Mouse (Mus musculus): ENCODE measurements at regions not wholly inside any gene's neighbourhood (a gene's known extent, or its start where the extent isn't known, plus 50 kb on each side); places are given as distances from the start of the nearest gene placed in this dataset.

DNA sequence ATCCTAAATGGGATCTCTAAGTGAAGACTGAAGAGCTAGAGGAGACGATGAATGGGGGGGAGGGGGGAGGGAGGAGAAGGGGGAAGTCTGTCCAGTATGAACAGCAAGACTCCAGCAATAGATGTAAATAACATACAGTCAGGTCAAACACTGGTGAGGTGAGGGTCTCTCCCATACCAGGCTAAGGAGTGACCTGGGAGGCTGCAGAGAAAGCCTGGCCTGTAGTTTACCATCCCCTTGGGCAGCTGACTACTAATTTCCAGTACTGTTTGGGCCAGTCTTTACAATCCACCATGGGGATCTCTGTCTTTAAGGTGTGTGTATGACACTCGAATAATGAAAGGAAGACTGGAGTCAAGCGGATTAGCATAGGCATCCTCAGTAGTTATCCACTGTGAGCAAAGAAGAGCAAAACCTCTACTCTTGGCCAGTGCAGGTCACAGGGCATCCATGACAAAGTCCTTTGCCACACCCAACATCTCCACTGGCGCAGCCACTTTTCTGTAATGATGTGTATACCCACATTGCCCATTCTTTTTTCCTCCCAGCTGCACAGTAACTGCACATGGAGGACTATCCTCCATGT is 128.3 kb upstream of the Tbl1xr1 start:
- TF ChIP-seq GATA4 (IDR thresholded peaks at IDR 0.05; ENCODE audit: insufficient replicate concordance, low read length) = no peak

DNA sequence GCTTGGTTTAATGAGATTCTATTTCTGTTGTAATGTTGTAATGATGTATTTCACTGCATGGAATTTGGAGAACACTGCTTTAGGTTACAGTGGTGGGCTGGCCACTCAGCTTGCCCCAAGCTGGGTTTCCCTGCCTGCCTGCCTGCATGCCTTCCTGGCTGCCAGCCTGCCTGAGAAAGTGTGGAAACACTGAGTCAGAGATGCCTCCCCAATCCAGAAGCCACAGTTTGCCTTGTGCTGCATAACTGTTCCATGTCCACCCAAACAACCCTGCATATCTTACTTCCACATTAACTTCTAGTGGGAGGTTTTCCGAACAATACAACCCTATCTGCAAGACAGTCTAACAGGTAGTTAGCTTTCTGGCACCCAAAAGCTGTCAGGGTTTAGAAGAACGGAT is 127.0 kb upstream of the Tbl1xr1 start:
- no peak for TF ChIP-seq GATA4 (IDR thresholded peaks at IDR 0.05; ENCODE audit: insufficient replicate concordance, low read length)

DNA sequence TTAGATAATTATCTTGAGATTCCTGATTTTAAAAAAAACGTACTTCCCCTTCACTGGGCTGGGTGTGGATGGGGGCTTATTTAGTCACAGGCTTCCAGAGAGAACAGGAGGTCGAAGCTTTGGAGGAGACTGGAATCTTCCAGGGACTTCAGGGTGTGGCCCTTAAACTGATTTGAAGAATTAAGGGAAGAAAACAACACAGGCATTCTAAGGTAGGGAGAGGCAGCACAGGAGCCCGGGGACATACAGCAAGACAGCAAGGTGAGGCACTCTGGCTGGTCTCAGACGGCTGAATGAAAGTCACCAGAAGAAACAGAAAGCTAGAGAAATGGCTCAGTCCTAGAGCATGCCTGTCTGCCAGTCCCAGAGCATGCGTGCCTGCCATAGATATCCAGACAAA is 125.9 kb upstream of the Tbl1xr1 start:
- TF ChIP-seq GATA4 (IDR thresholded peaks at IDR 0.05; ENCODE audit: insufficient replicate concordance, low read length) = no peak

DNA sequence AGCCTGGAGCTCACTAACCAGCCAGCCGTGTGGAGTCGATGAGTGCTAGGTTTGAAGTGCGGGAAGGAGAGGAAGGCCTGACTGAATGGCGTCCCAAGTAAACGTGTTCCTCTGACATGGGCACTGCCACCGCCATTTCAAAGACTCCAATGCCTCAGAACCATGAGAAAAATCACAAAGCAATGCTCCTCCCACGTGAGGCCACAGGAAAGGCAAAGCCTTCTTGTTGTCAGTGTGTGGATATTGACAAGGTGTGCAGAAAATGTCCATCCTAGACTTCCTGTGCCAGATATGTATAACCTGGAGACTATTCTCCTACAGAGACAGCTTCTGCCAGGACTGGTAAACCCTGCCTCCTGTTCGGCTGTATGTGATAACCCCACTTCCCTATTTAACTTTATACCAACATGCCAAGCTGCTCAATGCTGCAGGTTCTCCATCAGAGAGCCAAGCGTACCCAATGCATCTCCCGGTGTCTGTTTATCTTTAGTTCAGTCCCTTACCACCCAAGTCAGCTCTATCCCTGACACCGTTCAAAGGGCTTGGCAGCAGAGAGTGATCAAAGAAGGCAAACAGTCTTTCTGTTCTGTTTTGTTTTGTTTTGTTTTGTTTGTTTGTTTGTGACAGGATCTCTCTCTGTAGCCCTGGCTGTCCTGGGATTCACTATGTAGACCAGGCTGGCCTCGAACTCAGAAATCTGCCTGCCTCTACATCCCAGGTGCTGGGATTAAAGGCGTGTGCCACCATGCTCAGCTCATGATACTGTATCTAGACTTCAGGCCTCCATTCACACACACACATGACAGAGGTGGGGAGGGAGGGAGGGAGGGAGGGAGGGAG is 124.8 kb upstream of the Tbl1xr1 start:
- TF ChIP-seq GATA4 (IDR thresholded peaks at IDR 0.05; ENCODE audit: insufficient replicate concordance, low read length) = no peak

DNA sequence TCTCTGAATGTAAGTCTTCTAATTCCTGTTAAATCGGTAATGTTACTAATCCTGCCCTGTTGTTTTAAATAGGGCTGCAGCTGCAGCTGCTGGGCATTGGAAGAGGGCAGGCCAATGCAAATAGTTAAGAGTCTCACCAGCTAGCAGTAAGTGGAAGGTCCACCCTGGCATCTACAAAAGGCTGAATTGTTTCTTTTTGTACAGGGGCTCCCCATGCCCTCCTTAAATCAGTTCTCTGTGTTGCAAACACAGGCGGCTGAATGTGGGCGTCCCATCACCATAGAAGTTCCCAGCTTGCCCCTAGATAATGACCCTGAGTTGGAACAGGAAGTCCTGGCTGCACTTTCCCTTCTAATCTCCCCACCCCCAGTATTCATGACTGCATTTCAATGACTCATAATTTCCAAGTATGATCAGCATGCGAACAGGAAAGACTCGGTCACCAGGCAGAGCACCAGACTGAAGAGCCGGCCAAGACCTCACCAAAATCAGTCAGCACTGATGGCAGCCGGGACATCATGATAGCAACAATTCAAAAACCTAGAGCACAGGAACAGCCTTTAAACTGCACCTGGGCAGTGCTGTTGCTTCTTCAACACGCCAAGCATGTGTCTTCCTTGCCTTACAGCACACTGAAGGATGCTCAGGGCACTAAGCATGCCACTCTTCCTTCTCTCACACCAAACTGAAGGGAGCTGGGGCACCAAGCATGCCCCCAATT is 123.6 kb upstream of the Tbl1xr1 start:
- TF ChIP-seq GATA4 (IDR thresholded peaks at IDR 0.05; ENCODE audit: insufficient replicate concordance, low read length) = peak; percentile 91; the same call in 1 of the 2 replicates

DNA sequence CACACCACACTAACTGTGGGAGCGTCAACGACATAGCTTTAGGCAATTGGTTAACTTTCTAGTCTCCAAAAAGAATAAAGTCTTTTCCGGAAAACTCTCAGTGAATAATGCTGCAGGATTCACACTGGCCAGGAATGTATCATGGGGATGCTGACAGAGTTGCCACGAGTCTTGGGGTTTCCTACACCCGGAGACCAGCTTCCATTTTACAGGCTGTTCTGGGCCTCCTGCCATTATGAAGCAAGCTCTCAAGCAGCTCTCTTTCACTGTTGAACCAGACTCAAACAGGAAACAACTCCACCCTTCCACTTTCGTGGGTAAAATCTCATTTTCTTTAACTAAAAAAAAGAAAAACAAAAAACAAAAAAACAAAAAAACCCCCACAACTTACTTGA is 123.0 kb upstream of the Tbl1xr1 start:
- no peak for TF ChIP-seq GATA4 (IDR thresholded peaks at IDR 0.05; ENCODE audit: insufficient replicate concordance, low read length)

DNA sequence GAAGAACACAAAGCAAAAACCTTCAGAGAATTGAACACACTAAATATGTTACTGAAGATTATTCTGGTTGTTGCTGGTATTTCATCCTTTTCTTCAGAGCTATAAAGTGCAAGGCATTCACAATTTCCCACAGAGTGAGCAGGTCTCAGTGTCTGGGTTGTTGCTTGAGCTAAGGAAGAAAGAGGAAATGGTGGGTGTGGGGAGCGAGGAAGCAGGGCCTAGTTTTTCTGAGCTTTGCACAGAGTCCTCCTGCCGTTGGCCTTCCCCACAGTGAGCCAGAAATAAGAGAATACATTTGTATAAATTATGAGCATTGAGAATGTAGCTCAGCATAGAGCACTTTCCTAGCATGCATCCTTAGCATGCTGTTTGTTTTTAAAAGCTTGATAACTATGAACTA is 120.8 kb upstream of the Tbl1xr1 start:
- no peak for TF ChIP-seq GATA4 (IDR thresholded peaks at IDR 0.05; ENCODE audit: insufficient replicate concordance, low read length)

DNA sequence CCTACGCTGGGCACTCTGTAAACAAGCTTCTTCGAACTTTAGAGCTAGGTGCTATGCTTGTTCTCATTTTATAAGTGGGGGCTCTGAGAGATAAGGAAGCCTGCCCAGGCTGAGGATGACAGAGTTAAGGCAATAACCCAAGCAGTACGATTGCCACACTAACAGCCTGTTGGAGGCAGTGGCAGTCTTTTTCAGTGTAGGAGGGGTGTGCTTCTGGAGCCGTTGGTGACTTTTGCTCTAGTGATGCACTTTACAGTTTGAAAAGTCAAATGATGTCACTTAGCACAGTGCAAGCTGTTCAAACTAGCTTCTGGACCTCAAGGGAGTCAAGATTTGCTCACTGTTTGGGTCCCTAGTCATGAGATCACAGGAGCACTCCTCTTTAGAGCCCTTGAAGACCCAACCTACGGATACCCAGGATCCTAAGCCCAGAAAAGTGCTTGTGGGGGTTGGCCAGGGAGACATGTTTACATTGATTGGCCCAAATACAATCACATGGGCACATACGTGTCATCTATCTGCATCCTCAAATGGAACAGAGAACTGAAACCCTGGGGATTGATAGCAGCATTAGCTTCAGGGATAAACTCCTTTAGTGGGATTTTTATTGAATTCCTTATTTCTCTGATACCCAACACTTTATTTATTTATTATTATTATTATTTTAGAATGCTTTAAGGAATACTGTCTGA is 117.7 kb upstream of the Tbl1xr1 start:
- no peak for TF ChIP-seq GATA4 (IDR thresholded peaks at IDR 0.05; ENCODE audit: insufficient replicate concordance, low read length)

DNA sequence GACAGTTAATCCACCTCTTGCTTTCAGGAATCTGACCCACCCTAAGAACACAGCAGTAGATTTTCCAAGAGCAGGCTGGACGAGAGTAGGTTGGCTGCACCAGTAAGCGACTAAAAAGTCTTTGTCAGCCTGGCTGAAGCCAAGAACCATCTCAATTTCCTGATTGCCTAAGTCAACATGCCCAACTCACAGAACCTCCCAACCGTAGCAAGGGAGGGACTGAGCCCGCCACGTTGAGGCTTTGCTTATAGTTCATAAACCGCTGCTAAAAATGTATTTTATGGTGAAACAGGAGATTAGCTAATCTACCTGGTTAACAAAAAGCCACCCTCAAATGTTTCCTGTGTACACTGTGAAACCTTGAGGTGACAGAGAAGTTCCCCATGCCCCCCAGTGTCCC is 115.4 kb upstream of the Tbl1xr1 start:
- TF ChIP-seq GATA4 (IDR thresholded peaks at IDR 0.05; ENCODE audit: insufficient replicate concordance, low read length) = no peak

DNA sequence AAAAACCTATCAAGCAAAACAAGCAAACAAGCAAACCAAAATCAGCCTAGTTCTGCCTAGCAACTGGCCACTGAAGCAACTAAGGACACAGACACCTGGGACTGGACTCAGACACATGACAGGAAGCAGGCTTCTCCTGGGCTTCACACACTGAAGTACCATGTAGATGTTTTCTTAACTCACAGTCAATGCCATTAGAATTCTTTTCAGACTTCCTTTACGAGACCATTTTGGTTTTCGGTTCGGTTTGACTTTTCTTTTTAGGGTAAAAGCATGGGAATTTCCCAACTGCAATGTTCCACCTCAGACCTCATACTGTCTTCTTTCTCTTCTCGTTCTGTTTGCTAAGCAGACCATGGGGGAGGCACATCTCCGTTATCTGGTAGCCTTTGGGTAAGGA is 114.7 kb upstream of the Tbl1xr1 start:
- no peak for TF ChIP-seq GATA4 (IDR thresholded peaks at IDR 0.05; ENCODE audit: insufficient replicate concordance, low read length)

DNA sequence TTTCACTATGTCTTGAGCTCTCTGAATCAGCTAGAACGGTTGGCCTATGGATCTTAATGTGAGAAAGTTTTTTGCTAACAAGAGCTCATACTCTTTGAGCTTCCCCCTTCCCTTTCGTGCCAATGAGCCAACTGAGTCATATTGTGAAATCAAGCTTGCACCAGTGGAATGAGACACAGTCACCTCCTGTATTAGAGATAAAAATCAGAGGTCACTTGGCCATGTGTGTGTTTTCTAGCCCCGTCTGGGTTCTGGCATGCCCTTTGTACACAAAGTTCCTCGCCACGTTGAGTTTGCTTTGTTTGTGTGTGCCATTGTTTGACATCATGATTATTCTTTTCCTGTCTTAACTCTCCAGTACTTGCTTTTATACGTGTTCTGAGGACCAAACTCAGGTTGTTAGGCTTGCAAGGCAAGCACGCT is 114.1 kb upstream of the Tbl1xr1 start:
- TF ChIP-seq GATA4 (IDR thresholded peaks at IDR 0.05; ENCODE audit: insufficient replicate concordance, low read length) = peak; percentile 95

DNA sequence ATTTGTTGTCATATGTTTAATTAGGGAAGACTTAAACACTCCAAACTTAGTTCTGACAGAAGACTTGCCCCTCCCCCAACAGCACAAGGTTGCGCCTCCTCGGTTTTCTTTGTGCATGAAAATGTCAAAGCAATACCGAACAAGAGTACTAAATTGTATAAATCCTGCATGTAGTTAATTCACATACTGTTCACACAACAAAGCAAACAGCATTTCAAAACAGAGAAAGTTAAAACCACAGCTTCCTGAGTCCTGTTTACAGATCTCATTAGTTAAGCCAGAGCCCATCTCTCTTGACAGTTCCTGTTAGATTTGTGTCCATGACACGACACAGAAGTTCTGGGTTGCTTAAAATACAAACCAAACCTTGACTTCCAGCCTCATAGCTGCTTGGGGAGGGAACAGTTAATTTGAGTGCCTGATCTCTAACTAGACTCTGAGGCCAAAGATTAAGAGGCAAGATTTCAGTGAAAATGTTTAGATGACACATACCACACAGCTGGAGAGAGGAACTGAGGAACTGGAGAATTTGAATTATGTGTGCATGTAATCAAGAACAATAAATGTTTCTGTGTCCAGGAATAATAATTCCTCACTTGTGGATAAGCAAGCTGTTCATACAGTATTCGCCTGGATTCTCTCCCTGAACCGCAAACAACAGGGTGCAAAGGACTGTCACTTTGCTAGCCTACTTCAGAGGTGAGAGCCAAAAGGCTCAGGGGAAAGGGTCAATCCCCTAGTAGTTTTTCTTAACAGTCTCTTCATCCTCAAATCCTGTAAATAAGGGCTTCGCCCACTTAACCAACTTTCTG is 113.3 kb upstream of the Tbl1xr1 start:
- TF ChIP-seq GATA4 (IDR thresholded peaks at IDR 0.05; ENCODE audit: insufficient replicate concordance, low read length) = no peak

DNA sequence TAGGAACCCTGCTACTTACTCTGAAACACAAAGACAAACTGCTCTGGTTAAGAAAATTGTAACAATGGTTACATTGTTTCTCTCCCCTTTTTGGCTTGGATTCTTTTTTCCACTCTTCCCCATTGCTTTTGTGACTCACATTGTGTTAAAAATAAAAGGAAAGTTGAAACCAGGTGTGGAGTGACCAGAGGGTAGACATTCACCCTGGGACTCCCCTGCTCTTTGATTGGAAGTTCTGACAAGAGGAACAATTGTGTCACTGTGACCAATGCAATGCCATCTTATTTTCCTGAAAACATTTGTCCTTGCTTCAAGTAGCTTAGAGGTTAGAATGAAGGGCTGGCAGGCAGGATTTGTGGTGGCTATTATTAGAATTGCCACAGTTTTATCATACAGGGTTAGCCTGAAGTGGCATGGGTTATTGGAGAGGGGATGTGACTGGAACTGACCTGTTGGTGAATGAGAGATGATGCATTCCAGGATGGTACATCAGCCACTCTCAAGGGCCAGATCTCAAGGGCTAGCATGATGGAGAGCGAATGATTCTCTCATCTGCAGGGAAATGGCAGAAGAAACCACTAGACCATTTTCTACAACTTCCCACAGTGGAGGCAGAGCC is 112.6 kb upstream of the Tbl1xr1 start:
- TF ChIP-seq GATA4 (IDR thresholded peaks at IDR 0.05; ENCODE audit: insufficient replicate concordance, low read length) = no peak

DNA sequence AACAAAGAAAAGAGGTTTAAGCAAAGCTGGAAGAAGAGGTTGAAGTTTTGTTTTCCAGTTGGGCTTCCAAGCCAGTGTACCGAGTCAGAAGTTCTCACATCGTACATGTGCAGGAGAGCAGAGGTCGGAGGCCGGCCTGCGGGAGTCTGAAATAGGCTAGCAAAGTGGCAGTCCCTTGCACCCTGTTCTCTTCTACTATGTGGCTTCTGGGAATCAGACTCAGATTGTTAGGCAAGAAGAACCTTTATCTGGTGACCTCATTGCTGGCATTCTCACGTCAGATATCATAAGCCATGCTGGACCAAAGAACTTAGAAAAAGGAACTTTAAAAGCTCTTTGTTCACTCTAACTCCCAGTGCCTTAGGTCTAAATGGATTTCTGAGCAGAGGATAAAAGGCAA is 112.0 kb upstream of the Tbl1xr1 start:
- no peak for TF ChIP-seq GATA4 (IDR thresholded peaks at IDR 0.05; ENCODE audit: insufficient replicate concordance, low read length)

Measured in liver, adult (tissue).